Mouse (Mus musculus) midbrain, embryonic 16.5 days (tissue): ENCODE results near the gene Kremen2. TPM values are rescaled to one million over a fixed set of nuclear protein-coding genes. Genes with fewer than 3 reads are reported as not detected.

Experiments
- ATAC-seq: fragments of 200-750 bp; cut with Nextera tagmentation; 2 replicates; pipeline ENCODE4 v1.8.0; 2017; ENCODE audit warnings: moderate TSS enrichment
- H3K27ac ChIP-seq: fragments of 300-500 bp; sonication (generic); 2 replicates; pipeline ENCODE4 v1.5.1; 2014; ENCODE audit warnings: mild to moderate bottlenecking, low read length, mixed read lengths
- H3K27me3 ChIP-seq: fragments of 300-500 bp; sonication (generic); 2 replicates; pipeline ENCODE4 v1.6.1; 2014; ENCODE audit warnings: low read depth, low read length, mixed read lengths; ENCODE audit not compliant: control insufficient read depth, insufficient read depth
- H3K36me3 ChIP-seq: fragments of 300-500 bp; sonication (generic); 2 replicates; pipeline ENCODE4 v1.6.1; 2014; ENCODE audit warnings: mild to moderate bottlenecking, low read length, moderate library complexity, mixed read lengths; ENCODE audit not compliant: control insufficient read depth, insufficient read depth
- H3K4me1 ChIP-seq: fragments of 300-500 bp; sonication (generic); 2 replicates; pipeline ENCODE4 v1.6.1; 2014; ENCODE audit warnings: mild to moderate bottlenecking, low read length, mixed read lengths; ENCODE audit not compliant: control insufficient read depth, insufficient read depth
- H3K4me2 ChIP-seq: fragments of 300-500 bp; sonication (generic); 2 replicates; pipeline ENCODE4 v1.6.1; 2014; ENCODE audit warnings: mild to moderate bottlenecking, low read length, mixed read lengths
- H3K4me3 ChIP-seq: fragments of 300-500 bp; sonication (generic); 2 replicates; pipeline ENCODE4 v1.5.1; 2014; ENCODE audit warnings: low read depth, mild to moderate bottlenecking, low read length, moderate library complexity, mixed read lengths
- H3K9ac ChIP-seq: fragments of 300-500 bp; sonication (generic); 2 replicates; pipeline ENCODE4 v1.6.1; 2014; ENCODE audit warnings: low read depth, low read length, mixed read lengths
- H3K9me3 ChIP-seq: fragments of 300-500 bp; sonication (generic); replicated peaks from 2 replicates; pipeline ENCODE4 v1.6.1; 2014; ENCODE audit warnings: mild to moderate bottlenecking, low read length, mixed read lengths; ENCODE audit not compliant: control insufficient read depth, poor library complexity, severe bottlenecking
- WGBS: fragments of 180-500 bp; shearing (Covaris S2); extraction: QIAGEN DNeasy Blood & Tissue Kit; methylation state at CpG from one replicate; pipeline ENCODE4 v1.1.7; 2014; 5-methylcytosine and 5-hydroxymethylcytosine counted together
- polyA plus RNA-seq: library from polyadenylated mRNA; unstranded; fragments of >200 nt; fragmentation: Nextera tagmentation; extraction: Ambion mirVana; gene quantifications from 2 replicates; pipeline ENCODE4 v1.2.1, GENCODE M21; 2015

The Kremen2 gene
- polyA plus RNA-seq, 1 experiment from 2014 or later, result 1.6 TPM

- Histone ChIP-seq H3K36me3 (no peaks in the 10 kb centered on the region), H3K9ac (no peak overlapping the region), H3K27ac (no peak overlapping the region), H3K27me3 (no peaks in the 10 kb centered on the region; the same call in 1 of the 2 replicates), H3K4me2 (no peak overlapping the region), H3K9me3 (no peaks in the 10 kb centered on the region), H3K4me3 (no peak overlapping the region), H3K4me1 (peaks cover 3% of the 10 kb centered on the region; the same call in 1 of the 2 replicates)
- no peak for ATAC-seq
- 52% methylated on average over 7 of the region's 7 CpGs for WGBS
Observed at GRCm38 (mm10) chr17:23704741-23705140, 40.9 kb downstream of the Kremen2 start.

GRCm38 (mm10) chr17:23703301-23703700 is 42.3 kb downstream of the Kremen2 start:
- no peak overlapping the region for H3K4me3 ChIP-seq
- no peak for ATAC-seq
- no peaks in the 10 kb centered on the region for H3K9me3 ChIP-seq
- no peak overlapping the region for H3K9ac ChIP-seq
- WGBS, result 84% methylated on average over 9 of the region's 9 CpGs
- peaks cover 4% of the 10 kb centered on the region; the same call in 1 of the 2 replicates for H3K27me3 ChIP-seq
- H3K4me2 ChIP-seq, result no peak overlapping the region
- H3K4me1 ChIP-seq, result peaks cover 8% of the 10 kb centered on the region
- no peak overlapping the region for H3K27ac ChIP-seq
- no peaks in the 10 kb centered on the region for H3K36me3 ChIP-seq

GRCm38 (mm10) chr17:23700079-23700478 is 45.6 kb downstream of the Kremen2 start:
- Histone ChIP-seq H3K27me3 (peaks cover 17% of the 10 kb centered on the region), H3K9me3 (no peaks in the 10 kb centered on the region), H3K4me2 (peak overlapping the region; percentile 97), H3K9ac (peak overlapping the region; percentile 81), H3K36me3 (no peaks in the 10 kb centered on the region), H3K27ac (peak overlapping the region; percentile 67), H3K4me1 (peaks cover 8% of the 10 kb centered on the region), H3K4me3 (peak overlapping the region; percentile 81)
- ATAC-seq, result peak; percentile 98
- WGBS, result 0% methylated on average over 18 of the region's 28 CpGs

- peak overlapping the region; percentile 81 for H3K4me3 ChIP-seq
- peaks cover 8% of the 10 kb centered on the region for H3K4me1 ChIP-seq
- peaks cover 17% of the 10 kb centered on the region for H3K27me3 ChIP-seq
- H3K9ac ChIP-seq, result peak overlapping the region; percentile 81
- ATAC-seq, result peak; percentile 67
- peak overlapping the region; percentile 97 for H3K4me2 ChIP-seq
- peak overlapping the region; percentile 67 for H3K27ac ChIP-seq
- WGBS, result under 1% methylated on average over 88 of the region's 101 CpGs
- H3K9me3 ChIP-seq, result no peaks in the 10 kb centered on the region
- H3K36me3 ChIP-seq, result no peaks in the 10 kb centered on the region
Observed at GRCm38 (mm10) chr17:23699131-23700077, 46.2 kb downstream of the Kremen2 start.

- no peaks in the 10 kb centered on the region for H3K9me3 ChIP-seq
- no peak overlapping the region for H3K27ac ChIP-seq
- H3K36me3 ChIP-seq, result no peaks in the 10 kb centered on the region
- no peak overlapping the region for H3K4me3 ChIP-seq
- peaks cover 17% of the 10 kb centered on the region for H3K27me3 ChIP-seq
- H3K9ac ChIP-seq, result no peak overlapping the region
- no peak for ATAC-seq
- H3K4me2 ChIP-seq, result no peak overlapping the region
- WGBS, result 19% methylated on average over 3 of the region's 3 CpGs
- H3K4me1 ChIP-seq, result peaks cover 8% of the 10 kb centered on the region
Observed at GRCm38 (mm10) chr17:23695801-23696200, 49.8 kb downstream of the Kremen2 start.

GRCm38 (mm10) chr17:23694491-23694890 is 51.1 kb downstream of the Kremen2 start:
- Histone ChIP-seq H3K36me3 (no peaks in the 10 kb centered on the region), H3K4me3 (no peak overlapping the region), H3K27ac (no peak overlapping the region), H3K4me1 (peaks cover 5% of the 10 kb centered on the region; the same call in 1 of the 2 replicates), H3K9me3 (no peaks in the 10 kb centered on the region), H3K4me2 (no peak overlapping the region), H3K27me3 (peaks cover 17% of the 10 kb centered on the region), H3K9ac (no peak overlapping the region)
- no peak for ATAC-seq
- WGBS, result 81% methylated on average over 1 of the region's 1 CpGs

Other genes with a start within 250 kb of the Kremen2 start
- gene Zfp213, start 181.6 kb downstream of the Kremen2 start, polyA plus RNA-seq, result 16.0 and 17.9 TPM in 2 replicates
- gene Zfp13, start 146.3 kb downstream of the Kremen2 start, polyA plus RNA-seq, result 28.4 and 29.4 TPM in 2 replicates
- gene Zscan10, start 145.0 kb downstream of the Kremen2 start, polyA plus RNA-seq, result not detected in 2 replicates
- gene Mmp25, start 100.6 kb downstream of the Kremen2 start, polyA plus RNA-seq, result 0.94 and 1.6 TPM in 2 replicates
- 0.15 TPM in 1 of 2 replicates, not detected in the other for gene Bicdl2, start 85.3 kb downstream of the Kremen2 start, polyA plus RNA-seq
- gene Hcfc1r1, start 72.2 kb downstream of the Kremen2 start, polyA plus RNA-seq, result 129 and 137 TPM in 2 replicates
- 34.4 and 36.0 TPM in 2 replicates for gene Thoc6, start 72.0 kb downstream of the Kremen2 start, polyA plus RNA-seq
- gene Tnfrsf12a, start 68.4 kb downstream of the Kremen2 start, polyA plus RNA-seq, result 2.5 and 2.6 TPM in 2 replicates
- gene Cldn6, start 66.6 kb downstream of the Kremen2 start, polyA plus RNA-seq, result 0.52 and 1.2 TPM in 2 replicates
- 0.62 and 0.67 TPM in 2 replicates for gene Cldn9, start 61.8 kb downstream of the Kremen2 start, polyA plus RNA-seq
- gene 1520401A03Rik, start 23.1 kb downstream of the Kremen2 start, polyA plus RNA-seq, result 0.07 and 0.19 TPM in 2 replicates
- gene Pkmyt1, start 19.5 kb downstream of the Kremen2 start, polyA plus RNA-seq, result 17.9 and 19.7 TPM in 2 replicates
- gene Paqr4, start 5.0 kb downstream of the Kremen2 start, polyA plus RNA-seq, result 70.9 and 75.7 TPM in 2 replicates
- 205 and 220 TPM in 2 replicates for gene Flywch1, start 25.8 kb upstream of the Kremen2 start, polyA plus RNA-seq
- 76.8 and 81.3 TPM in 2 replicates for gene Flywch2, start 40.2 kb upstream of the Kremen2 start, polyA plus RNA-seq
- gene Srrm2, start 44.7 kb upstream of the Kremen2 start, polyA plus RNA-seq, result 467 and 529 TPM in 2 replicates
- gene Elob, start 83.3 kb upstream of the Kremen2 start, polyA plus RNA-seq, result 1,162 and 1,206 TPM in 2 replicates
- 0.18 TPM in 1 of 2 replicates, not detected in the other for gene Prss33, start 90.2 kb upstream of the Kremen2 start, polyA plus RNA-seq
- gene Prss32, start 98.0 kb upstream of the Kremen2 start, polyA plus RNA-seq, result not detected in 2 replicates
- gene Prss41, start 98.3 kb upstream of the Kremen2 start, polyA plus RNA-seq, result 0.88 and 1.6 TPM in 2 replicates
- gene Prss21, start 122.2 kb upstream of the Kremen2 start, polyA plus RNA-seq, result not detected in 2 replicates
- not detected in 2 replicates for gene Dcpp1, start 135.0 kb upstream of the Kremen2 start, polyA plus RNA-seq
- gene Dcpp2, start 135.0 kb upstream of the Kremen2 start, polyA plus RNA-seq, result not detected in 2 replicates
- not detected in 2 replicates for gene Dcpp3, start 171.6 kb upstream of the Kremen2 start, polyA plus RNA-seq
- gene Sbp, start 195.8 kb upstream of the Kremen2 start, polyA plus RNA-seq, result not detected in 2 replicates
- gene Sbpl, start 209.4 kb upstream of the Kremen2 start, polyA plus RNA-seq, result not detected in 2 replicates
- 0.24 TPM in 1 of 2 replicates, not detected in the other for gene Prss30, start 234.7 kb upstream of the Kremen2 start, polyA plus RNA-seq